Mouse (Mus musculus): Measurements from ENCODE around the gene Ell. TPM values are rescaled to one million over a fixed set of nuclear protein-coding genes. Genes with fewer than 3 reads are reported as not detected.

The Ell gene
- total RNA-seq (2018; cell fraction: chromatin; rRNA removed) = 10 to 100 TPM in 25 of 26 experiments, 1 to 10 TPM in 1; 10.0 to 82.2 (median 37.5) TPM
- 10 to 100 TPM in 24 of 26 experiments, 1 to 10 TPM in 2; 8.3 to 29.0 (median 18.3) TPM for total RNA-seq (2018; cell fraction: cytosol; rRNA removed)
- 10 to 100 TPM; 10.8 to 65.2 (median 25.1) TPM for total RNA-seq (2018; cell fraction: nucleus; rRNA removed)
- polyA plus RNA-seq (2018) = 18.8 to 33.9 TPM (median 21.7 TPM) in 3 replicates

DNA sequence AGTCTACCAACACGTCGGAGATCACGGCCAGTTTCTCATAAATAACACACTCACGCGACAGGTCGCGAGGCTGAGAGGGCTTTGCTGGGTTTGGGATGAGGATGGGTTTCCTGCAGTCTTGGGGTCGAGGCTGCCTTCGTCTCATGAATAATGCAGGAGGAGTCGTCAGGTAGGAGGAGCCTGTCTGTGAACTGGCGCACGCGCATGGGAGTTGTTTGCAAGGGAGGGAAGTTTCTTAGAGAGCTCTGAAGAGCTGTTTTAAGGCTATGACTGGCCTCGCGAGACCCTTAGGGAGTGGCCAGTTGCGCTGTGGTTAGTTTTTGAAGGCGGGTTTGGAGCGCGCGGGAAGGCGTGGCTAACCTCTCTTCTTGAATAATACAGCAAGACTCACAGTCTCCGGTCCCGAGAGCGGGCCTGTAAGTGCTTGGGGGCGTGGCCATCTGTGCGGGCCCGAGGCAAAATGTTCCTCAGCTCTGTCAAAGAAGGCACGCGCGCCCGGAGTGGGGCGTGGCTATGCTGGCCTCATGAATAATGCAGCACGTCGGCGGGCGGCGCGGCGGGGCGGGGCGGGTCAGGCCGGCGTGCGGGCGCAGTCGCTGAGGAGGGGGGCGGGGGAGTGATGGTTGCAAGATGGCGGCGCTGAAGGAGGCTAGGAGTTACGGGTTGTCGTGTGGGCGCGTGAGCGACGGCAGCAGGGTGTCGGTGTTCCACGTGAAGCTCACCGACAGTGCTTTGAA, at the start of gene Ell:
Ell (plus strand) TSS at position 381 of the 737 bp plus-strand sequence.
- peak within 1 kb of the TSS; percentile 92 for H3K27ac ChIP-seq
- H3K4me3 ChIP-seq (ENCODE audit: inconsistent target) = peak within 1 kb of the TSS; percentile 96
- under 1% methylated on average over 43 of the region's 58 CpGs for WGBS (ENCODE audit: missing documents)
- H3K79me2 ChIP-seq (ENCODE audit: inconsistent target) = peaks cover 45% of the 10 kb centered on the region
- H3K36me3 ChIP-seq (ENCODE audit: inconsistent target) = peaks cover 12% of the 10 kb centered on the region; the same call in 1 of the 2 replicates

- Histone ChIP-seq H3K36me3 (ENCODE audit: inconsistent target) (no peaks in the 10 kb centered on the region), H3K4me3 (ENCODE audit: inconsistent target) (no peak overlapping the region), H3K79me2 (ENCODE audit: inconsistent target) (no peaks in the 10 kb centered on the region), H3K27ac (no peak overlapping the region)
- WGBS (ENCODE audit: missing documents) = 7% methylated on average over 12 of the region's 41 CpGs
These were observed 49.7 kb upstream of the Ell start for GRCm38 (mm10) chr8:70489576-70489975.

GRCm38 (mm10) chr8:70490061-70490879, 49.0 kb upstream of the Ell start:
- WGBS (ENCODE audit: missing documents) = 38% methylated on average over 10 of the region's 10 CpGs
- Histone ChIP-seq H3K27ac (no peak overlapping the region), H3K79me2 (ENCODE audit: inconsistent target) (no peaks in the 10 kb centered on the region), H3K4me3 (ENCODE audit: inconsistent target) (no peak overlapping the region), H3K36me3 (ENCODE audit: inconsistent target) (no peaks in the 10 kb centered on the region)

GRCm38 (mm10) chr8:70490880-70491495, 48.3 kb upstream of the Ell start:
- Histone ChIP-seq H3K36me3 (ENCODE audit: inconsistent target) (no peaks in the 10 kb centered on the region), H3K79me2 (ENCODE audit: inconsistent target) (no peaks in the 10 kb centered on the region), H3K27ac (no peak overlapping the region), H3K4me3 (ENCODE audit: inconsistent target) (no peak overlapping the region)
- 7% methylated on average over 20 of the region's 20 CpGs for WGBS (ENCODE audit: missing documents)

GRCm38 (mm10) chr8:70492664-70493640, 46.3 kb upstream of the Ell start, which contains the start of gene Crlf1:
TSS of gene Crlf1 (plus strand) at chr8:70493158.
- 2% methylated on average over 63 of the region's 93 CpGs for WGBS (ENCODE audit: missing documents)
- no peak within 1 kb of the TSS for H3K27ac ChIP-seq
- no peaks in the 10 kb centered on the region for H3K36me3 ChIP-seq (ENCODE audit: inconsistent target)
- no peaks in the 10 kb centered on the region for H3K79me2 ChIP-seq (ENCODE audit: inconsistent target)
- no peak within 1 kb of the TSS for H3K4me3 ChIP-seq (ENCODE audit: inconsistent target)

- WGBS (ENCODE audit: missing documents) = 6% methylated on average over 42 of the region's 47 CpGs
- no peak overlapping the region for H3K4me3 ChIP-seq (ENCODE audit: inconsistent target)
These were observed 45.4 kb upstream of the Ell start for GRCm38 (mm10) chr8:70493692-70494415.

DNA sequence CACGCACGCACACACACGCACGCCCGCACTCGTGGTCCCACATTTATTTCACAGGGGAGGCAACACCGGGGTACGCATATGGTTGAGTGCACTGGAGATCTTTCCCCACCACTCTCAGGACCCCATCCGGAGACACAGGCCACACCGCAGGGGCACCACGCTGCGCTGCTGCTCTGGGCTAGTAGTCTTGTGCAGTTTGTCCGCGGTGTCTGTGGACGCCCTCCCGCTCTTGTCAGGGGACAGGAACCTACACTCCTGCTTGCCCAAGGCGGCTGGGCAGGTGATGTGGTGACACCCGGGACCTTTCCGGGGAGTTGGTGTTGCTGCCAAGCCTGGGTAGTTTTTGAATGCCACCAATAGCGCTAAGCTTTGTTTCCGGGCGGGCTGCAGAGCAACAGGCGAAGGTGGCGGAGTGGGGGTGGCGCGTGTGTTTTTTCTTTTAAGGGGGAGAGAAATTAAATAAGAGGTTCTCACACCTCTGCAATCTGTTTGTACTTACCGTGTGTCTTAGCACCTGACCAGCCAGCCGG, 44.8 kb upstream of the Ell start:
- 5% methylated on average over 26 of the region's 28 CpGs for WGBS (ENCODE audit: missing documents)
- Histone ChIP-seq H3K4me3 (ENCODE audit: inconsistent target) (no peak overlapping the region), H3K27ac (no peak overlapping the region), H3K79me2 (ENCODE audit: inconsistent target) (no peaks in the 10 kb centered on the region), H3K36me3 (ENCODE audit: inconsistent target) (no peaks in the 10 kb centered on the region)

More at GRCm38 (mm10) chr8:70493692-70494415, 45.4 kb upstream of the Ell start:
- H3K36me3 ChIP-seq (ENCODE audit: inconsistent target) = no peaks in the 10 kb centered on the region
- H3K79me2 ChIP-seq (ENCODE audit: inconsistent target) = no peaks in the 10 kb centered on the region
- no peak overlapping the region for H3K27ac ChIP-seq

DNA sequence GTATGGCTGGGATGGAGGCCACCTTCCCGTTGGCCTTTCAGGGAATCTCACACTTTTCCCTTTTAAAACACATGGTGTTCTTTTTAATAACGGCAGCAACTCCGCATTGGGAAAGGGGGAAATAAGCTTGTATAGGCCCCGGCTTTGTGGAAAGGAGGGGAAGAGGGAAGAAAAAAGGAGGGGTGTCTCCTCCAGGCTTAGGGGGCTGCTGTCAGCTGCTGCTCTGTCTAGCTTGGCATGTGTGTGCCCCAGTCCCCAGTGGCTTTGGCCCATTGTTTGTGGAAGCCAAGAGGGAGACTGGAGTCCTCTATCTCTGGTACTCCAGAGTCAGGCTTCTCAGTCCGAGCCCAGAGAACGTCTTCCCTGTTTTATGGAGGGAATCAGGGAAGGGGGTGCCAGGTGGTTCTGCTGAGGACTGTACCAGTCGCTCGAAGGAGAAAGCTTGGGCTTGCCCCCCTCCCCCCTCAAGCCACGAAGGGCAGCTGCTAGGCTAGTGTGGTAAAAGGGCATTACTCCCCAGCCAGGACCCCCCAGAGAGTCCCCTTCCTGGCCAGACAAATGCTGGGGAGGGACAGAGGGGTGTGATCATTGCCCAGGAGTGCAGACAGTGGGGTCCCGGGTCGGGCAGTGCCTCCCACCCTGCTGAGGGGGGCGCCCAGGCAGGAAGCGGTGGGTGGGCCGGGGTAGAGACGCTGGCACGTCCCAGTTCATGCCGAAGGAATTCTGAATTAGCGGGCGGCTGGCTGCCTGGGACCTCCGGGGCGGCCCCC, 44.1 kb upstream of the Ell start:
- no peaks in the 10 kb centered on the region for H3K36me3 ChIP-seq (ENCODE audit: inconsistent target)
- WGBS (ENCODE audit: missing documents) = 6% methylated on average over 20 of the region's 21 CpGs
- no peak overlapping the region for H3K27ac ChIP-seq
- H3K79me2 ChIP-seq (ENCODE audit: inconsistent target) = no peaks in the 10 kb centered on the region
- no peak overlapping the region for H3K4me3 ChIP-seq (ENCODE audit: inconsistent target)

DNA sequence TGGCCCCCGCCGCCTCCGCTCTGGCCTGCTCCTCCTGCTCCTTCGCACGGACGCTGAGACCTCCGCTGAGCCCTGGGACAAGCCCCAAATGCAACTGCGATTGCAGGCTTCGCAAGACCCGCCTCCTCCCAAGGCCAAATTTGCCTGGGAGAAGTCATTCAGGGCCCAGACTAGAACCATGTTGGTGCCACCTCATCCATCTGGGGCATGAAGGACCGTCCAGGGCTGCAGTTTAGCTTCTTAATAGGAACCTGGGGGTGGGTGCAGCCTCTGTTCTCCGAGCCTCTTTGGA, 43.5 kb upstream of the Ell start:
- Histone ChIP-seq H3K4me3 (ENCODE audit: inconsistent target) (no peak overlapping the region), H3K27ac (no peak overlapping the region), H3K79me2 (ENCODE audit: inconsistent target) (no peaks in the 10 kb centered on the region), H3K36me3 (ENCODE audit: inconsistent target) (no peaks in the 10 kb centered on the region)
- WGBS (ENCODE audit: missing documents) = 23% methylated on average over 12 of the region's 12 CpGs

DNA sequence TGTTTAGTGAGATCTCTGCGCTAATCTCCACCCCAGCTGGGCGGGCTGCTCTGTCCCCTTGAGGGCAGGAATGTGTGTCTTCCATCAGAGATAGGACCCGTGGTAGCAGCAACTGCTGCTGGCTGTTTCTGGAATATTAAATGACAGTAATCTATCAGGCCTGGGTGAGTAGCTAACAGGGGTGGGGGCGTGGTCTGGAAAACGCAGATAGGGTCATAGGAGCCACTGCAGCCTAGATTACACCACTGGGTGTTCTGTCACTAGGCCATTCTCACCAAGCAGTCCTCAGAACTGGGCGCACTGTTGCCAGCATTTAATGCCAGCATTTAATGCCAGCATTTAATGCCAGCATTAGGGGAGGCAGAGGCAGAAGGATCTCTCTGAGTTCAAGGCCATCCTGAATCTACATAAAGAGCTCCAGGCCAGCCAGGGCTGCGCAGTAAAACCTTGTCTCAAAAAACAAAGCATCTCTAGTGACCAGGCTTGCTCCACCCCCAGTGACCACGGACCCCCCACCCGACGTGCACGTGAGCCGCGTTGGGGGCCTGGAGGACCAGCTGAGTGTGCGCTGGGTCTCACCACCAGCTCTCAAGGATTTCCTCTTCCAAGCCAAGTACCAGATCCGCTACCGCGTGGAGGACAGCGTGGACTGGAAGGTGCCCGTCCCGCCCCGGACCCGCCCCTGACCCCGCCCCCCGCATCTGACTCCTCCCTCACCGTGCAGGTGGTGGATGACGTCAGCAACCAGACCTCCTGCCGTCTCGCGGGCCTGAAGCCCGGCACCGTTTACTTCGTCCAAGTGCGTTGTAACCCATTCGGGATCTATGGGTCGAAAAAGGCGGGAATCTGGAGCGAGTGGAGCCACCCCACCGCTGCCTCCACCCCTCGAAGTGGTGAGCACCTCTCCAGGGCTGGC, 38.6 kb upstream of the Ell start:
- H3K27ac ChIP-seq = no peak overlapping the region
- 17% methylated on average over 35 of the region's 39 CpGs for WGBS (ENCODE audit: missing documents)

DNA sequence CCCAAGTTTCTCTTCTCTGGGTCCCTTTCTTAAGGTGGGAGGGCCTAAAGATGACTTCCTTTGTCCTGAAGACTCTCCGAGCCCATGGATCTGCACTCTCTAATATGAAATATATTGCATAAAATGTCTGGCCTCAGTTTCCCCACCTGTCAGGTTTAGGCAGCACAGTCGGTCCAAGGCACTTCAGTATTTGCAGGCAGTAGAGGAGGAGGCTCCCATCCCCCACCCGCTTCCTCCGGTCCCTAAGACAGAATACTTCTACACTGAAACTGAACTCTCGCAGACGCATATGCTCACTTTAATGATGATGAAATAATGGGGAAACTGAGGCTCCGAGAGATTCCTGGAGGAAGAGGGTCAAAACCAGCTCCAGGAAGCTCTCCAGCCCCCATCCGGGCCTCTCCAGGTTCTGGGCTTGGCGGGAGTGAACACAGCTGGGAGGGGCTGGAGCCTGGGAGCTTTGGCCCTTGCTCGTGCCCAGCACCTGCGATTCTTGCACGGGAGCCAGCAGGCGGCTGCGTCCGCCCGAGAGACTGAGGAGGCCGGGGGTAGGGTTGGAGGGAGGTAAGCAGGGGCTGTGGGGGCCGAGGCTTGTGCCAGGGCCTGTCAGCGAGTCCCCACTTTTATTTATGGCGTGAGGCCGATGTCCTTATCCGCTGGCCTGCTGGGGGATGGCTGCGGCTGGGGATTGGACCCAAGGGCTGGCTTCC, 37.3 kb upstream of the Ell start:
- Histone ChIP-seq H3K4me3 (ENCODE audit: inconsistent target) (no peak overlapping the region), H3K36me3 (ENCODE audit: inconsistent target) (no peaks in the 10 kb centered on the region), H3K79me2 (ENCODE audit: inconsistent target) (peaks cover 4% of the 10 kb centered on the region; the same call in 1 of the 2 replicates), H3K27ac (no peak overlapping the region)
- WGBS (ENCODE audit: missing documents) = 31% methylated on average over 23 of the region's 23 CpGs

More for the DNA sequence above, 38.6 kb upstream of the Ell start:
- H3K79me2 ChIP-seq (ENCODE audit: inconsistent target) = no peaks in the 10 kb centered on the region; the same call in 1 of the 2 replicates
- H3K36me3 ChIP-seq (ENCODE audit: inconsistent target) = no peaks in the 10 kb centered on the region
- no peak overlapping the region for H3K4me3 ChIP-seq (ENCODE audit: inconsistent target)
